Mouse (Mus musculus) liver, adult 2 months (tissue): Measurements from ENCODE around the gene Cacnb1.

ENCODE experiments used
- CTCF ChIP-seq: fragments of 200-500 bp; IDR thresholded peaks from 2 replicates; pipeline ENCODE4 v1.5.1; 2011; ENCODE audit warnings: low read depth, low read length, control low read depth
- POLR2A ChIP-seq: fragments of 200-500 bp; IDR thresholded peaks from 2 replicates; pipeline ENCODE4 v1.6.1; 2011; ENCODE audit warnings: low read length, control low read depth; ENCODE audit not compliant: insufficient read depth; ENCODE audit errors: extremely low read depth

GRCm38 (mm10) chr11:97999748-98000147, 23.1 kb downstream of the Cacnb1 start:
- TF ChIP-seq CTCF (no peak), POLR2A (no peak)
